Mouse (Mus musculus) liver (tissue): ENCODE data around the gene Washc3.

Experiments
- DNase-seq: peaks from one replicate; pipeline ENCODE4 v3.0.0-alpha.2; 2020; ENCODE audit warnings: mixed read lengths

Gene Washc3

GRCm38 (mm10) chr10:88260309-88260708, 59.4 kb downstream of the Washc3 start:
- no peak for DNase-seq

- no peak for DNase-seq
These were observed 60.3 kb downstream of the Washc3 start for GRCm38 (mm10) chr10:88261186-88261585.

DNA sequence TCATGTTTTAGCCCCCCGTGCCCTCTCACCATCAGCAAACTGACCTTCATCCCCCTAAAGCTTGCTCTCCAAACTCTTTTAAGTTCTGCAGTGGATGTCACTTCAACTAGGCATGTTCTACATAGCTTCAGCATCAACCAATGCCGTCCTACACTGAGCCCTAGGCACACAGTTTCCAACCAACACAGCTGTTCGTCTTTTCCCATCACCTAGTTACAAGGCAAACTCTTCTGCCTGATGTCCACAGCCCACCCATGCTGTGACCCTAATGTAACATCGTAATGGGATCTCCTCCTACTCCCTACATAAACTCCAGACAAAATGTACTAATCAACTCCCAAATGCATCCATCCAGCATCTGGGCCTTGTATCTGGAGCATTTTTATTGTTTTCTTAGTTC, 62.5 kb downstream of the Washc3 start:
- DNase-seq, result no peak

DNA sequence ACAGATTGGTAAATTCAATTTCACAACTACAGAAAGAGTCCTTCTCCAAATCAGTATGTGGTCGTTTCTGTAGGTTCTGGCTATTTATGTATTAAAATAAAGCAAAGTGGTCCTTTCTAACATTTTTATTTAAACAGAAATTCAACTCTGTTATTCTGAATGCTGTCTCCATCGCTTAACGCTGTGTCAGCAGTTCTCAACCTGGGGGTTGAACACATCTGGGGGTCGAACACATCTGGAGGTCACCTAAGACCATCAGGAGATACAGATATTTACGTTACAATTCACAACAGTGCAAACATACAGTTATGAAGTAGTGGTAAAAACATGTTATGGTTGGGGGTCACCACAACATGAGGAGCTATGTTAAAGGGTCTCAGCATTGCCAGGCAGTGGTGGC, 73.2 kb downstream of the Washc3 start:
- no peak for DNase-seq

- DNase-seq, result no peak
These were observed 80.8 kb downstream of the Washc3 start for GRCm38 (mm10) chr10:88281699-88282098.

DNA sequence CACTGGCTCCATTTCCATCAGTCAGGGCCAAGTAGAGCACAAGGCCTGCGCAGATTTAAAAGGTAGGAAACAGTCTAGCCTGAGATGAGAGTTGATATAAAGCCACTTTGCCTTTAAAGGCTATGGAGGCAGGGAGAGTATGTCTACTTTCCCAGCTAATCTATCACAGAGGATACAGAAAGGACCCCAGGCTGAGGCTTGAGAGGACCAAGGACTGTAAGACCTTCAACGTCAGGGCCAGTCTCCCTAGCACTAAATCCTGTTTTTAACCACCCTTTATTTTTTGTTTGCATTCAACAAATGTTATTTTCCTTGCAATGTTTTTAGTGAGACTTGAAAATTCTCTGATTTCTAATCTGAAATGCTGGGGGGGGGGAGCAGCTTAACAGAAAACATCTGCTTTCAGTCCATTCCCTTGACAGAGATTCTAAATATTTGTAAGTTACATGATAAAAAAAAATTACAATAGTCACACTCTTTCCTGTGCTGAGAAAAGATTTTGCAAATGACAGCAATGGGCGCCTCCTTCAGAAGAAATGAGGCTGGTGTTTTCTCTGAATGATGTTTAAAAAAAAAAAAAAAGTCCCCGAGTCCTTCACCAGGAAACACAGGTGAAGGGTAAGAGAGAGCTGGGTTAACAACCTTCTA, 83.6 kb downstream of the Washc3 start:
- DNase-seq, result no peak

DNA sequence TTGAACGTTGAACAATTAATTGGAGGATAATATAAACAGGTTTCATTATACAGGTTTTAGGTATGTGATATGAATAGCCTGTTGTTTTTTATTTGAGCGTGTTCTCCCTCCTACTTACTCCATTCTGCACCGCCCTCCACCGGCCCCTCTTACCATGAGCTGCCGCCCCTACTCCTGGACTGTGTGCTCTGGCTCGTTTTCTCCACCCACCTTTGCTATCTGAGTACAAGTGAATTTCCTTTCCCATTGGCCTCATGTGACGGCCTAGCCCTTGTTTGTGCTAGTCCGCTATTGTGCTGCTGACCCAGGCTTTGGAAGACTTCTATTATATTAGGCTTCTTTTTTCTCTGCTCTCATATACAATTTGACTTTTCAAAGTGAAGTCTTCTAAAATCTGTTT, 86.4 kb downstream of the Washc3 start:
- DNase-seq, result no peak

GRCm38 (mm10) chr10:88288061-88288460, 87.2 kb downstream of the Washc3 start:
- DNase-seq, result no peak

DNA sequence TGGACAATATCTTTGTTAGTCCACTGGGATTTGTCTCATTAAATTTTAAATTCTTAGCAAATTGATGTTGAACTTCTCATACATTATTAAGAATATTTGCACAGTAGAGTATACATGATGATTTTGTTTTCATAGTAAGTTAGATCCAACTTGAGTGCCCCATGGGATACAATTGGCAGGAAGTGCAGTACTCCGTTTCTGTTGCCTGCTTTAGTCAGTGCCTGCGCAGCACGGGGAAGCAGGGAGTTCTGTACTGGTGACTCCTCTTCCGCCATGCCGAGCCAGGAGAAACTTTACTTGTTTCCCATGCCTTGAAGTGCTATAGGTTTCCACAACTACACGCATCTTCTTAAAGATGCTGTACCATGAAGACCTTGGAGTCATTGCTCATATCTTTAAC, 94.2 kb downstream of the Washc3 start:
- DNase-seq, result no peak
